Mouse (Mus musculus) lung, postnatal 0 days (tissue): Measurements from ENCODE around the gene Ewsr1.

Source experiments
- CTCF ChIP-seq: IDR thresholded peaks from 2 replicates; pipeline ENCODE4 v1.5.1; 2016; ENCODE audit warnings: antibody characterized with exemption, mild to moderate bottlenecking
- EP300 ChIP-seq: IDR thresholded peaks from 2 replicates; pipeline ENCODE4 v1.6.1; 2016; ENCODE audit warnings: antibody characterized with exemption, mild to moderate bottlenecking, control low read depth

- TF ChIP-seq CTCF, result no peak
- TF ChIP-seq EP300, result no peak
Measured at GRCm38 (mm10) chr11:5109441-5109840, 10.4 kb upstream of the Ewsr1 start.
